Mouse (Mus musculus): ENCODE measurements at regions not wholly inside any gene's neighbourhood (a gene's known extent, or its start where the extent isn't known, plus 50 kb on each side); places are given as distances from the start of the nearest gene placed in this dataset.

GRCm38 (mm10) chr4:9010381-9011128 is 771.7 kb upstream of the Car8 start:
- H3K4me3 ChIP-seq = no peak overlapping the region
- no peaks in the 10 kb centered on the region for H3K9me3 ChIP-seq (replicated peaks)
- H3K4me2 ChIP-seq = no peak overlapping the region
- no peaks in the 10 kb centered on the region for H3K36me3 ChIP-seq
- no peak overlapping the region for H3K27ac ChIP-seq
- WGBS (ENCODE audit: insufficient replicate concordance) = 65% methylated on average over 17 of the region's 17 CpGs
- peaks cover 1% of the 10 kb centered on the region; the same call in 1 of the 2 replicates for H3K4me1 ChIP-seq
- no peak for ATAC-seq
- H3K9ac ChIP-seq = no peak overlapping the region
- no peaks in the 10 kb centered on the region for H3K27me3 ChIP-seq (replicated peaks)

DNA sequence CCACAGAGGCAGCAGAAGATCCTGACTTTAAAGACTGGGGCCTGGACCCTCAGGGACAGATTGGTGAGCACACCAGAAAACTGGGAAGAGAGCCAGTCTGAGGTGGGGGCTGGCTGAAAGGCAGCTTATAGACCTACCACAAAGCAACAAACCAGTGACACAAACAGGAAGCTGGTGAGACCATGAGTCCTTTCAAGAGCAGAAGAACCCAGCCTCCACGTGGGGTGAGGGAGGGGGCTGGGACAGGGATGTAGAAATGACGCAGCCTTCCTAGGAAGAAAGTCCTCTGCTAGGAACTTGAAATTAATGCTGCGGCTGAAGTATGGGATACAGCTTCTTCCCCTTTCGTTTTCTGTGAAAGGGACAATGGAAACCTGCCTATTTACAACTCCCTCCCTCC is 770.8 kb upstream of the Car8 start:
- Histone ChIP-seq H3K4me2 (no peak overlapping the region), H3K4me3 (no peak overlapping the region), H3K27ac (no peak overlapping the region), H3K9ac (no peak overlapping the region), H3K4me1 (no peaks in the 10 kb centered on the region), H3K36me3 (no peaks in the 10 kb centered on the region), H3K9me3 (replicated peaks) (no peaks in the 10 kb centered on the region), H3K27me3 (replicated peaks) (no peaks in the 10 kb centered on the region)
- no peak for ATAC-seq
- WGBS (ENCODE audit: insufficient replicate concordance) = 20% methylated on average over 4 of the region's 4 CpGs

- no peaks in the 10 kb centered on the region for H3K36me3 ChIP-seq
- 60% methylated on average over 8 of the region's 8 CpGs for WGBS (ENCODE audit: insufficient replicate concordance)
- no peak overlapping the region for H3K9ac ChIP-seq
These were observed 767.2 kb upstream of the Car8 start for GRCm38 (mm10) chr4:9005938-9006626.

GRCm38 (mm10) chr4:9003891-9004290 is 765.0 kb upstream of the Car8 start:
- Histone ChIP-seq H3K4me3 (no peak overlapping the region), H3K9ac (no peak overlapping the region), H3K4me2 (no peak overlapping the region), H3K4me1 (no peaks in the 10 kb centered on the region), H3K27ac (no peak overlapping the region), H3K27me3 (replicated peaks) (no peaks in the 10 kb centered on the region), H3K9me3 (replicated peaks) (no peaks in the 10 kb centered on the region), H3K36me3 (no peaks in the 10 kb centered on the region)
- WGBS (ENCODE audit: insufficient replicate concordance) = 46% methylated on average over 1 of the region's 1 CpGs
- ATAC-seq = no peak

More at GRCm38 (mm10) chr4:9005938-9006626, 767.2 kb upstream of the Car8 start:
- no peaks in the 10 kb centered on the region for H3K9me3 ChIP-seq (replicated peaks)
- no peak overlapping the region for H3K4me3 ChIP-seq
- H3K27ac ChIP-seq = no peak overlapping the region
- H3K27me3 ChIP-seq (replicated peaks) = no peaks in the 10 kb centered on the region
- H3K4me1 ChIP-seq = no peaks in the 10 kb centered on the region
- ATAC-seq = no peak
- no peak overlapping the region for H3K4me2 ChIP-seq

DNA sequence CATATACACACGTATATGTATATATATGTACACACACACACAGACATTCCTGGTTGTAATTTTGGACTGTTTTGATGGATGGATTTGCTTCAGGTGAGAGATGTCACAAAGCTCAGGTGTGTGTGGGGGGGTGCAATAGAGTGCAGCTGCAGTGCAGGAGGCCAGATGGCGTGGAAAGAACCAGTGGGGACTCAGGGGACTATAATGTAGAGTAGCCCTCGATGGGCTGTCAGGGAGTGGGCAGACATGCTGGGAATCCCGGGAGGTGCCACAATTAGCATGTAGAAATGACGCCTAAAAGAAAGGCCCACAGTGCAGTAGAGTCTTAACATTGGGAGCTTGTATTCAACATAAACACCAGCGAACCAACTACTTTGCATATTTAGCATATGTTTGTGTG is 763.5 kb upstream of the Car8 start:
- Histone ChIP-seq H3K27ac (no peak overlapping the region), H3K9me3 (replicated peaks) (no peaks in the 10 kb centered on the region), H3K4me2 (no peak overlapping the region), H3K9ac (no peak overlapping the region), H3K4me1 (no peaks in the 10 kb centered on the region), H3K36me3 (no peaks in the 10 kb centered on the region), H3K4me3 (no peak overlapping the region), H3K27me3 (replicated peaks) (no peaks in the 10 kb centered on the region)
- ATAC-seq = no peak
- 59% methylated on average over 6 of the region's 6 CpGs for WGBS (ENCODE audit: insufficient replicate concordance)

GRCm38 (mm10) chr4:8998606-8999005 is 759.8 kb upstream of the Car8 start:
- Histone ChIP-seq H3K27ac (no peak overlapping the region), H3K36me3 (no peaks in the 10 kb centered on the region), H3K4me1 (no peaks in the 10 kb centered on the region), H3K4me2 (no peak overlapping the region), H3K4me3 (no peak overlapping the region), H3K9me3 (replicated peaks) (no peaks in the 10 kb centered on the region), H3K9ac (no peak overlapping the region), H3K27me3 (replicated peaks) (no peaks in the 10 kb centered on the region)
- no peak for ATAC-seq
- 75% methylated on average over 4 of the region's 4 CpGs for WGBS (ENCODE audit: insufficient replicate concordance)

GRCm38 (mm10) chr4:8992171-8992570 is 753.3 kb upstream of the Car8 start:
- Histone ChIP-seq H3K36me3 (no peaks in the 10 kb centered on the region), H3K4me2 (no peak overlapping the region), H3K4me1 (no peaks in the 10 kb centered on the region), H3K27ac (no peak overlapping the region), H3K9ac (no peak overlapping the region), H3K4me3 (no peak overlapping the region), H3K9me3 (replicated peaks) (no peaks in the 10 kb centered on the region), H3K27me3 (replicated peaks) (no peaks in the 10 kb centered on the region)
- ATAC-seq = no peak
- WGBS (ENCODE audit: insufficient replicate concordance) = 68% methylated on average over 1 of the region's 1 CpGs

DNA sequence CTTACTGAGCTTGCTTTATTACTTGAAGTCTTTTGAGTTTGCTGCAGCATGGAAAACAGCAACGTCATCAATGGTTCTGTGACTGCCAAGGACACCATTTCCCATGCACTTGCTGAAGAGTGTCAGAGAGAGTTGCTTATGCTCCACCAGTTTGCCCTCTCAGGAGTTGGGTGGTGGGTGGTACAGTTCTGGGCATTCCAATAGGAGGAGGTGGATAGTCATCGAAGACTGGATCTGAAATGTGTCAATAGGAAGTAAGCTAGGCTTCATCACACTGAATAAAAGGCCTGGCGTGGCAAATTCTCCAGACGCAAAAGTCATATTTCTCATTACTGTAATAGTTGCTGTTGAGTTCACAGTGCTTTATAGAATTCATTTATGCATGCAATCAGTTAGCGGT is 751.7 kb upstream of the Car8 start:
- ATAC-seq = no peak
- H3K9ac ChIP-seq = no peak overlapping the region
- no peak overlapping the region for H3K27ac ChIP-seq
- no peaks in the 10 kb centered on the region for H3K36me3 ChIP-seq
- no peak overlapping the region for H3K4me2 ChIP-seq
- WGBS (ENCODE audit: insufficient replicate concordance) = 77% methylated on average over 5 of the region's 5 CpGs
- H3K4me1 ChIP-seq = no peaks in the 10 kb centered on the region
- H3K27me3 ChIP-seq (replicated peaks) = no peaks in the 10 kb centered on the region
- H3K4me3 ChIP-seq = no peak overlapping the region
- no peaks in the 10 kb centered on the region for H3K9me3 ChIP-seq (replicated peaks)

DNA sequence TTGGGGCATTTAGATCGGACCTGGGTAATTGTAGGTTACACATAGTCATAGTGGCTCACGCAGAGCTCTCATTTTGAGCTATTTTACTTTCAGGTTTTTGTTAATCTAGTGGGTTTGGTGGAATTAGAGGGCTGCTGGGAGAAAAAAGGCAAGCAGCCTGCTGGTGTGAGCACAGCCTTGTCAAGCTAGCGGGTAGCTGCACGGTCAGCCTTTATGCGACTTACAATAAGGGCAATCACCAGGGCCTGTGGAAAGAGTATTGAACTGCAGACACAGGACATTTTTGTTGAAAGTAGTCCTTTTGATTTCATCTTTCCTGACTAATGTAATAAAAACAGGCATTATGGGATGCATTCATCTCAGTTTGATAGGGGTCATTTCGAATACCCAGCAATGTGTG is 750.8 kb upstream of the Car8 start:
- Histone ChIP-seq H3K27me3 (replicated peaks) (no peaks in the 10 kb centered on the region), H3K4me2 (no peak overlapping the region), H3K4me1 (no peaks in the 10 kb centered on the region), H3K9me3 (replicated peaks) (no peaks in the 10 kb centered on the region), H3K9ac (no peak overlapping the region), H3K36me3 (no peaks in the 10 kb centered on the region), H3K4me3 (no peak overlapping the region), H3K27ac (no peak overlapping the region)
- WGBS (ENCODE audit: insufficient replicate concordance) = 90% methylated on average over 6 of the region's 6 CpGs
- no peak for ATAC-seq

GRCm38 (mm10) chr4:8989110-8989509 is 750.3 kb upstream of the Car8 start:
- H3K27me3 ChIP-seq (replicated peaks) = no peaks in the 10 kb centered on the region
- no peaks in the 10 kb centered on the region for H3K4me1 ChIP-seq
- 71% methylated on average over 4 of the region's 4 CpGs for WGBS (ENCODE audit: insufficient replicate concordance)
- H3K9me3 ChIP-seq (replicated peaks) = no peaks in the 10 kb centered on the region
- H3K4me2 ChIP-seq = no peak overlapping the region
- H3K4me3 ChIP-seq = no peak overlapping the region
- H3K36me3 ChIP-seq = no peaks in the 10 kb centered on the region
- no peak overlapping the region for H3K27ac ChIP-seq
- no peak overlapping the region for H3K9ac ChIP-seq
- ATAC-seq = no peak

- Histone ChIP-seq H3K9ac (no peak overlapping the region), H3K27ac (peak overlapping the region; percentile 22; the same call in 1 of the 2 replicates), H3K36me3 (no peaks in the 10 kb centered on the region), H3K4me1 (no peaks in the 10 kb centered on the region), H3K27me3 (replicated peaks) (no peaks in the 10 kb centered on the region), H3K4me3 (no peak overlapping the region), H3K4me2 (peak overlapping the region; percentile 30), H3K9me3 (replicated peaks) (no peaks in the 10 kb centered on the region)
- WGBS (ENCODE audit: insufficient replicate concordance) = 37% methylated on average over 8 of the region's 8 CpGs
- no peak for ATAC-seq
These were observed 749.5 kb upstream of the Car8 start for GRCm38 (mm10) chr4:8988345-8988733.

DNA sequence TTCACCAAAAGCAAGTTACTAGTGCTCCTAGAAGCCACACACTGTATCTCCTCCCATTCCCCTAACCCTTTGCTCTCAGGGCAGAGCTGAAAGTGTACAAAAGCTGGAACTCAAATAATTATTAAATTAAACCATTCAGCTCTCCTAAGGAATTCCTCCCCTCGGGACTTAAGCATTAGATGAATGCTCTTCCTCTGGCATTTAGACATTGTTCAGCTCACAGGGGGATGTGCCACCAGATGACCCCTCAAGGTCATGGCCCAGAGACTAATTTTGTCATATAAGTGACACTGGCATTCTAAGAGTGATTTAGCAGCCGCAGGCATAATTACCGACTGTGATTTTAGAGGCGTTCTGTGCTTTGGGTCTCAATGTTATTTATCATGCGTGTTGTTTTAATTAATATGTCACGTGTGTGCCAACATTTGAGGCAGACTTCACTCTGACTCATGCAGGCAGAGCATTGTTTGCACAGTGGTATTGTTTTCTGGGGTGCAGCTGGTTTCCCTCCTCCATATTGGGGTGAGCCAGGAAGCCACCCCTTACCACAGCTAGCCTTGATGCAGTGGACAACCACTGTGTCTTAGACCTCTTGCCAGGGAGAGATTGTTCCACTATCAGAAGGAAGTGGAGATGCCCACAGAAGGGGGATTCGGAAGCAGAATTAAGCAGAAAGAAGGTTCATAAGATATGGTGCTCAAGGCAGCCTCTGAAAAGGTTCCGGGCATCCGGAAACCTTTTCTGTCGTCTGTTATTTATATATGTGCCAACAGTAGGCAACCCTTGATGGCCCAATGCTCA is 748.9 kb upstream of the Car8 start:
- Histone ChIP-seq H3K4me2 (peak overlapping the region; percentile 30), H3K9me3 (replicated peaks) (no peaks in the 10 kb centered on the region), H3K27ac (peak overlapping the region; percentile 22; the same call in 1 of the 2 replicates), H3K9ac (no peak overlapping the region), H3K4me1 (no peaks in the 10 kb centered on the region), H3K36me3 (no peaks in the 10 kb centered on the region), H3K4me3 (no peak overlapping the region), H3K27me3 (replicated peaks) (no peaks in the 10 kb centered on the region)
- ATAC-seq = no peak
- WGBS (ENCODE audit: insufficient replicate concordance) = 59% methylated on average over 10 of the region's 10 CpGs
